8 mouse cellular contexts compared by ENCODE assay signal in the genomic region with DNA sequence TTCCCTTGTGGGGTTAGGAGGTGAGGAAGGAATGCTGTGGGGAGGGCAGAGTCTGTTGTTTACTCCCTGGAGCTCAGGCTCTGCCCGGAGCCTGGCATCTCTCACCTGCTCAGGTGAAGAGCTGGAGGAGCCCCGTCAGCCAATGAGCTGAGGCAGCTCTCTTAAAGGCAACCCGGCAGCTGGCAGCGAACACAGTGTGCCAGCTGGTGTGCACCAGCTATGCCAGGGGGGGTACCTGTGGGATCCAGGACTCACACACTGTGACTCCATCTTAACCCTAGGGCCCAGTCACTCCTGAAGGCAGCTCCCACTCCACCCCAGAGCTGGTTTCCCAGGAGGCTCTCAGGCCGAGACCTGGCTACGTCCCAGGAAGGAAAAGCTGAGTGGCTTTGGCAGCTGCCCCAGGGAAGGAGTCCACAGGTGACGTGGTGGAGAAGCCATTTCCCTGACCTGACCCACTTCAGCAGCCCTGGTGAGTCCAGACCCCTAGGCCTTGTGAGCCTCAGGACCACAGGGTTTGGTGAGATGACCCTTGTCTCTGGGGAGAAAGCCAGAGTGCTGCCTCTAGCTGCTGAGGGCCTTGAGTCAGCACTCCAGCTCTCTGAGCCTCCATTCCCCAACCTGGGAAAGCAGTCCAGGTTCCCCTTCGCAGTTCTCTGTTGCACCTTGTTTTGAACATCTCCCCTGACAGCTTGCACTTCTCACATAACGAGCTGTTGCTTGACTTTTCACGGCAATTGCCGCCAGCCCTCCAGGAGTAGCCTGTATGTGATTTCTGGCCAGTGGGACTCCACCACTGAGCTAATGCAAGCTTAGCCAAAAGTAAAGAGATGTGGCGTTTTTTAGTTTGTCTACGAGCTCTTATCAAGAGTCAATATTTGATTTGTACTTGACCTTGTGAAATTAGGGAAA. TPM values are rescaled to one million over a fixed set of nuclear protein-coding genes. Genes with fewer than 3 reads are reported as not detected.
A peak's percentile ranks its signal among the peaks of the same experiment; 100 is the strongest.
DNase-seq lines count a peak whose midpoint lies in the region; ATAC-seq and TF ChIP-seq lines count a peak whose summit lies in the region.
"Had no signal": no experiment of that assay in that cellular context is flagged by ENCODE, and none has a peak within 500 bp of the region (broad histone marks: within the 10 kb centered on the region; RNA-seq: fewer than 3 reads in every experiment).

No protein-coding gene starts in this region.

- no peaks in the 10 kb centered on the region for H3K9me3 ChIP-seq in ES-E14 (ENCODE audit: control insufficient read depth, insufficient read depth, low read depth, low read length)
- no peaks in the 10 kb centered on the region for H3K9me3 ChIP-seq in intestine, embryonic 16.5 days (ENCODE audit: control insufficient read depth, low read length)
- H3K9me3 ChIP-seq in lung, embryonic 16.5 days (ENCODE audit: control insufficient read depth, low read length) = no peaks in the 10 kb centered on the region
- H3K9me3 ChIP-seq: embryonic facial prominence, embryonic 12.5 days had no signal

- H3K27me3 ChIP-seq in intestine, embryonic 16.5 days (replicated peaks; ENCODE audit: control insufficient read depth, insufficient read depth, low read length) = no peaks in the 10 kb centered on the region
- no peaks in the 10 kb centered on the region for H3K27me3 ChIP-seq in lung, embryonic 16.5 days (ENCODE audit: control insufficient read depth, insufficient read depth, low read depth, low read length)
- H3K27me3 ChIP-seq in thymus, adult 2 months (ENCODE audit: control insufficient read depth, insufficient read depth, low read length) = no peaks in the 10 kb centered on the region
- H3K27me3 ChIP-seq: embryonic facial prominence, embryonic 12.5 days had no signal

- no peak for TF ChIP-seq CTCF in thymus, adult 2 months (IDR thresholded peaks at IDR 0.05; ENCODE audit: borderline replicate concordance, control insufficient read depth, extremely low read depth, insufficient read depth, low read length, poor library complexity)

- no peak overlapping the region for H3K4me3 ChIP-seq in ES-E14 (ENCODE audit: insufficient read depth in 1 of 2, low read depth in 1 of 2, low read length in 2 of 2, poor library complexity in 1 of 2, severe bottlenecking in 1 of 2)
- no peak overlapping the region for H3K4me3 ChIP-seq in intestine, embryonic 16.5 days (ENCODE audit: low read length)
- H3K4me3 ChIP-seq in lung, embryonic 16.5 days (ENCODE audit: low read length) = no peak overlapping the region
- no peak overlapping the region for H3K4me3 ChIP-seq in thymus, adult 2 months (ENCODE audit: control insufficient read depth, insufficient read depth, low read length)
- H3K4me3 ChIP-seq: embryonic facial prominence, embryonic 12.5 days had no signal

- H3K9ac ChIP-seq in ES-E14 (ENCODE audit: insufficient read depth, low read depth, low read length, poor library complexity, severe bottlenecking) = no peak overlapping the region
- H3K9ac ChIP-seq in intestine, embryonic 16.5 days (ENCODE audit: low read depth, low read length) = no peak overlapping the region
- H3K9ac ChIP-seq in lung, embryonic 16.5 days (ENCODE audit: low read length) = peak overlapping the region; percentile 40; the same call in 1 of the 2 replicates
- H3K9ac ChIP-seq: embryonic facial prominence, embryonic 12.5 days had no signal

- H3K4me2 ChIP-seq in intestine, embryonic 16.5 days (ENCODE audit: low read depth, low read length) = no peak overlapping the region
- peak overlapping the region; percentile 45 for H3K4me2 ChIP-seq in lung, embryonic 16.5 days (ENCODE audit: low read depth, low read length)
- H3K4me2 ChIP-seq: embryonic facial prominence, embryonic 12.5 days had no signal

- DNase-seq in 3134 (ENCODE audit: extremely low read depth, insufficient read length, low spot score) (peak; percentile 70), ES-E14 (ENCODE audit: low read depth, low spot score) (no peak)
- DNase-seq in thymus, adult 2 months = no peak
- no peak for DNase-seq in c-Kit-positive CD71-positive TER-119-positive erythroid progenitor cells, embryonic 14.5 days (ENCODE audit: low spot score)
- DNase-seq in retina, embryonic 14.5 days (ENCODE audit: low spot score) = no peak

- peak overlapping the region; percentile 20; the same call in 1 of the 2 replicates for H3K27ac ChIP-seq in ES-E14 (ENCODE audit: insufficient read depth, low read depth, low read length, poor library complexity, severe bottlenecking)
- 0 out of 2 replicates have a peak overlapping the region, but pooled peaks have one; percentile 6 for H3K27ac ChIP-seq in intestine, embryonic 16.5 days (ENCODE audit: low read length)
- H3K27ac ChIP-seq in lung, embryonic 16.5 days (ENCODE audit: low read length) = peak overlapping the region; percentile 98
- H3K27ac ChIP-seq in thymus, adult 2 months (ENCODE audit: control insufficient read depth, insufficient read depth, low read length) = no peak overlapping the region
- H3K27ac ChIP-seq: embryonic facial prominence, embryonic 12.5 days had no signal

- in situ Hi-C loops in ES-E14 (cut with MboI; ENCODE audit: low sequenced_read_pairs in 2 of 2, unreplicated experiment in 2 of 2) = no loop called here

- TF ChIP-seq POLR2A in thymus, adult 2 months (IDR thresholded peaks at IDR 0.05; ENCODE audit: control insufficient read depth, extremely low read depth, insufficient read depth, low read length, poor library complexity) = no peak

- no peaks in the 10 kb centered on the region for H3K36me3 ChIP-seq in ES-E14 (ENCODE audit: control insufficient read depth, insufficient read depth, low read length, poor library complexity, severe bottlenecking)
- H3K36me3 ChIP-seq in intestine, embryonic 16.5 days (ENCODE audit: control insufficient read depth, insufficient read depth, low read length) = no peaks in the 10 kb centered on the region
- no peaks in the 10 kb centered on the region for H3K36me3 ChIP-seq in lung, embryonic 16.5 days (ENCODE audit: control insufficient read depth, insufficient read depth, low read length)
- no peaks in the 10 kb centered on the region for H3K36me3 ChIP-seq in thymus, adult 2 months (ENCODE audit: control insufficient read depth, insufficient read depth, low read length)
- H3K36me3 ChIP-seq: embryonic facial prominence, embryonic 12.5 days had no signal

- H3K4me1 ChIP-seq in ES-E14 (ENCODE audit: control insufficient read depth in 2 of 2, insufficient read depth in 2 of 2, low read length in 2 of 2, poor library complexity in 1 of 2) = peaks cover 15 to 48% of the 10 kb centered on the region in 2 experiments
- H3K4me1 ChIP-seq in intestine, embryonic 16.5 days (ENCODE audit: control insufficient read depth, insufficient read depth, low read length) = 0 out of 2 replicates have a peak, but pooled peaks cover 10% of the 10 kb centered on the region
- H3K4me1 ChIP-seq in lung, embryonic 16.5 days (replicated peaks; ENCODE audit: control insufficient read depth, insufficient read depth, low read length) = peaks cover 11% of the 10 kb centered on the region
- H3K4me1 ChIP-seq in thymus, adult 2 months (replicated peaks; ENCODE audit: control insufficient read depth, insufficient read depth, low read length) = peaks cover 10% of the 10 kb centered on the region

- ATAC-seq in intestine, embryonic 16.5 days = 0 out of 2 replicates have a peak, but pooled peaks have one; percentile 16
- ATAC-seq in lung, embryonic 16.5 days (ENCODE audit: low read depth) = peak; percentile 80

- WGBS in intestine, embryonic 16.5 days = 63% methylated on average over 13 of the region's 13 CpGs
- 39% methylated on average over 13 of the region's 13 CpGs for WGBS in lung, embryonic 16.5 days
- 89% methylated on average over 13 of the region's 13 CpGs for WGBS in thymus, adult 2 months

TF ChIP-seq in ES-E14, 5 proteins besides CTCF, POLR2A, EP300 and RAD21:
- TF ChIP-seq ZC3H11A (IDR thresholded peaks at IDR 0.05; ENCODE audit: borderline replicate concordance, low read depth, low read length) = no peak
- no peak for TF ChIP-seq HCFC1 (IDR thresholded peaks at IDR 0.05; ENCODE audit: borderline replicate concordance, insufficient read depth, low read length)
- no peak for TF ChIP-seq MAFK (IDR thresholded peaks at IDR 0.05; ENCODE audit: insufficient read depth, low read depth, low read length)
- no peak for TF ChIP-seq ZNF384 (IDR thresholded peaks at IDR 0.05; ENCODE audit: low read depth, low read length)
- TF ChIP-seq CHD2 (IDR thresholded peaks at IDR 0.05; ENCODE audit: low read depth, low read length) = no peak

RNA-seq across cellular contexts. Expression of gene Larp1, which starts 35.6 kb away (rescaled TPM):
- total RNA-seq in ES-E14 (2012; rRNA removed) = 90.1 and 100 TPM in 2 replicates
- polyA plus RNA-seq in intestine, embryonic 16.5 days (2015; fragmentation: Nextera tagmentation; extraction: Ambion mirVana) = 16.5 and 16.7 TPM in 2 replicates
- 15.3 and 16.3 TPM in 2 replicates for polyA plus RNA-seq in lung, embryonic 16.5 days (2015; fragmentation: Nextera tagmentation; extraction: Ambion mirVana)
- polyA plus RNA-seq in thymus, adult 2 months (2012; rRNA removed) = 54.4 and 64.4 TPM in 2 replicates
